Mouse (Mus musculus): Measurements from ENCODE around the gene 2010315B03Rik. TPM values are rescaled to one million over a fixed set of nuclear protein-coding genes. Genes with fewer than 3 reads are reported as not detected.
"Not testable (repeated sequence)": the region's sequence is repeated elsewhere in the genome, so short reads cannot be mapped to it uniquely, and the experiment has no call there.

Gene 2010315B03Rik
- polyA plus RNA-seq, 1 experiment from 2014 or later, result 10.0 TPM

DNA sequence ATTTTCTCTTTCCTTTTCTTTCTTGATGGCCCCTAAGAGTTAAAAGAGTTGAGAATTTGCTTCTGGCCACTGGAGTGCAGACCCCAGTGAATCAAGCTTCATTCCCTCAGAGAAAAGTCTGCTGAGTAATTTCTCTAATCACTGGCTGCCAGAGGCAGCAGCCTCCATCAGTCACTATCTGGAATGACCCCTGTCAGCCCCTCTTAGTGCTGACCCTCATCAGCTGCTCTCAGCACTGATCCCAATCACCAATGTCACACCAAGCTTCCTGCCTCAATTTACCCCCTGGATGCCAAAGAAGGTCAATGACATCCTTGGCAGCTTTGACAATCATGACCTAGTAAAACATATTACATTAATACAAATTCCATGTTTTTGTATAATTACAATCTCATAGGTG lies 45.0 kb downstream of the 2010315B03Rik start:
- Histone ChIP-seq H3K4me1 (no peaks in the 10 kb centered on the region), H3K9me3 (replicated peaks) (peaks cover 15% of the 10 kb centered on the region), H3K27ac (replicated peaks) (no peak overlapping the region), H3K36me3 (peaks cover 22% of the 10 kb centered on the region), H3K27me3 (no peaks in the 10 kb centered on the region), H3K4me3 (replicated peaks) (no peak overlapping the region), H3K9ac (no peak overlapping the region), H3K4me2 (replicated peaks) (no peak overlapping the region)
- no peak for ATAC-seq (ENCODE audit: insufficient number of reproducible peaks, low FRiP score, low TSS enrichment, low read depth)

DNA sequence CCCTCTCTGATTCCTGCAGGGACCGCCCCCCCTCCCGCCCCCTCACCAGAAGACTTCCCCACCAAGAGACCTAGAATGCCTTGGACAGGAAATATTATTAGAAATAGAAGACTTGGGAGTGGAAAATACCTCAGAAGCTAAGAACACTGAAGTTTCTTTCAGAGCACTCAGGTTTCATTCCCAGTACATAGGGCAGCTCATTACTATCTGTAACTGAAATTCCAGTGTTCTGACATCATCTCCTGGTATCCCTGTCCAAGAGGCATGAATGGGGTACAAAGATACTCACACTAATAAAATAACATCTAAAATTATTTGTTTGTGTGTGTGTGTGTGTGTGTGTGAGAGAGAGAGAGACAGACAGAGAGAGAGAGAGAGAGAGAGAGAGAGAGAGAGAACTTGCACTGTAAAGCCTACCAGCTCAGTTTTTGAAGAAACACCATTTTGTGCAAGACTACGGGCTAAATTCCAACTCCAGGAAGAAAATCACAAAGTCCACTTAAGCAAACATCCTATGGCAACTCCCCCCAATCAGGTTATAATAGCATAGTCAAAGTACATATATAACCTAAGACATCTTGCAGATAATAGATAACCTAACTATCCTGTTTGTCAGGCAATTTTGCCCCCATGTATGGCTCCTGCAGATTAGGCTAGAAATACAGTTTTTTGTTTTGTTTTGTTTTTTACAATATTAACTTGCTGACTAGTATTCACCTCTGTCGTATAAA lies 49.3 kb downstream of the 2010315B03Rik start:
- Histone ChIP-seq H3K4me1 (no peaks in the 10 kb centered on the region), H3K36me3 (no peaks in the 10 kb centered on the region), H3K9ac (no peak overlapping the region), H3K4me2 (replicated peaks) (no peak overlapping the region), H3K27me3 (no peaks in the 10 kb centered on the region), H3K4me3 (replicated peaks) (no peak overlapping the region), H3K9me3 (replicated peaks) (no peaks in the 10 kb centered on the region), H3K27ac (replicated peaks) (no peak overlapping the region)
- no peak for ATAC-seq (ENCODE audit: insufficient number of reproducible peaks, low FRiP score, low TSS enrichment, low read depth)
- WGBS, result 73% methylated on average over 4 of the region's 4 CpGs

GRCm38 (mm10) chr9:124258067-124258556 lies 54.4 kb downstream of the 2010315B03Rik start:
- WGBS, result 78% methylated on average over 4 of the region's 4 CpGs
- Histone ChIP-seq H3K27me3 (no peaks in the 10 kb centered on the region), H3K9me3 (replicated peaks) (peaks cover 12% of the 10 kb centered on the region), H3K4me3 (replicated peaks) (no peak overlapping the region), H3K36me3 (no peaks in the 10 kb centered on the region), H3K27ac (replicated peaks) (no peak overlapping the region), H3K4me2 (replicated peaks) (no peak overlapping the region), H3K9ac (no peak overlapping the region), H3K4me1 (no peaks in the 10 kb centered on the region)
- no peak for ATAC-seq (ENCODE audit: insufficient number of reproducible peaks, low FRiP score, low TSS enrichment, low read depth)

- Histone ChIP-seq H3K27me3 (no peaks in the 10 kb centered on the region), H3K9me3 (replicated peaks) (peaks cover 12% of the 10 kb centered on the region), H3K36me3 (no peaks in the 10 kb centered on the region), H3K4me1 (no peaks in the 10 kb centered on the region), H3K9ac (no peak overlapping the region), H3K4me3 (replicated peaks) (no peak overlapping the region), H3K27ac (replicated peaks) (no peak overlapping the region), H3K4me2 (replicated peaks) (no peak overlapping the region)
- 47% methylated on average over 1 of the region's 1 CpGs for WGBS
- ATAC-seq (ENCODE audit: insufficient number of reproducible peaks, low FRiP score, low TSS enrichment, low read depth), result peak; percentile 64
These were observed 55.1 kb downstream of the 2010315B03Rik start for GRCm38 (mm10) chr9:124257200-124258066.

- peaks cover 12% of the 10 kb centered on the region for H3K9me3 ChIP-seq (replicated peaks)
- H3K36me3 ChIP-seq; H3K4me3 ChIP-seq (replicated peaks); H3K9ac ChIP-seq; H3K27ac ChIP-seq (replicated peaks); H3K27me3 ChIP-seq; H3K4me1 ChIP-seq; H3K4me2 ChIP-seq (replicated peaks): not testable (repeated sequence)
- WGBS, result 14% methylated on average over 1 of the region's 1 CpGs
- peak; percentile 89 for ATAC-seq (ENCODE audit: insufficient number of reproducible peaks, low FRiP score, low TSS enrichment, low read depth)
These were observed 56.0 kb downstream of the 2010315B03Rik start for GRCm38 (mm10) chr9:124256271-124257199.

DNA sequence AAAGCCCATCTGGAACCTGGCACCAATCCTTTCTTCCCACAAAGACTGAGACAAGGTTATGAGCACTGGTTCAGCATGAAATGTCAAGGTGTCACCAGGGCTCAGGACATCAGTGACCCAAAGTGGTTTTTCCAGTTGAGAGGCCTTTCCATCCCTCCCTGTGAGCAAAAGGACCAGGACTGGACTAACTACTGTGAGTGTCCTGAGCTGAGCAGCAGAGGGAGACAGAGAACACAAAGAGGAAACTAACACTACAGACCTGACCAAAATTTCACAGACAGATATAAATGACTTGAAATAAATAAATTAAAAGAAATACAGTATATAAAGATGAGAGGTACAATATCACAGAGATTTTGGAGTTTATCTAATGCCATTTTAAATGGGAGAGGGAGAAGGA lies 61.1 kb downstream of the 2010315B03Rik start:
- Histone ChIP-seq H3K9ac (no peak overlapping the region), H3K27me3 (no peaks in the 10 kb centered on the region), H3K27ac (replicated peaks) (no peak overlapping the region), H3K36me3 (no peaks in the 10 kb centered on the region), H3K4me1 (no peaks in the 10 kb centered on the region), H3K4me3 (replicated peaks) (no peak overlapping the region), H3K4me2 (replicated peaks) (no peak overlapping the region), H3K9me3 (replicated peaks) (peaks cover 4% of the 10 kb centered on the region)
- no peak for ATAC-seq (ENCODE audit: insufficient number of reproducible peaks, low FRiP score, low TSS enrichment, low read depth)

Other genes with a start within 250 kb of the 2010315B03Rik start
- 4.0 and 4.4 TPM in 2 replicates for gene Ccr2, start 210.7 kb downstream of the 2010315B03Rik start, polyA plus RNA-seq (2015; fragmentation: Nextera tagmentation; extraction: Ambion mirVana)
- 0.44 and 1.1 TPM in 2 replicates for gene Ccr5, start 191.2 kb downstream of the 2010315B03Rik start, polyA plus RNA-seq (2015; fragmentation: Nextera tagmentation; extraction: Ambion mirVana)
- gene Ppp2r3d, start 164.2 kb upstream of the 2010315B03Rik start, polyA plus RNA-seq (2015; fragmentation: Nextera tagmentation; extraction: Ambion mirVana), result 144 and 153 TPM in 2 replicates
- gene Gm21836, start 181.1 kb upstream of the 2010315B03Rik start, polyA plus RNA-seq (2015; fragmentation: Nextera tagmentation; extraction: Ambion mirVana), result not detected in 2 replicates